Mouse (Mus musculus) lung, postnatal 0 days (tissue): ENCODE results near the gene Lman1l. TPM values are rescaled to one million over a fixed set of nuclear protein-coding genes. Genes with fewer than 3 reads are reported as not detected.

Experiments used
- ATAC-seq: fragments of 200-750 bp; cut with Nextera tagmentation; 2 replicates; pipeline ENCODE4 v1.8.0; 2017; ENCODE audit warnings: moderate library complexity
- DNase-seq: peaks from one replicate; pipeline ENCODE4 v3.0.0-alpha.2; 2016; ENCODE audit warnings: low spot score
- H3K27ac ChIP-seq: fragments of 300-500 bp; sonication (generic); 2 replicates; pipeline ENCODE4 v1.5.1; 2014; ENCODE audit warnings: antibody characterized with exemption, mild to moderate bottlenecking, low read length, mixed read lengths
- H3K27me3 ChIP-seq: fragments of 300-500 bp; sonication (generic); replicated peaks from 2 replicates; pipeline ENCODE4 v1.6.1; 2014; ENCODE audit warnings: low read length, mixed read lengths; ENCODE audit not compliant: insufficient read depth
- H3K36me3 ChIP-seq: fragments of 300-500 bp; sonication (generic); 2 replicates; pipeline ENCODE4 v1.6.1; 2014; ENCODE audit warnings: low read length, mixed read lengths; ENCODE audit not compliant: insufficient read depth
- H3K4me1 ChIP-seq: fragments of 300-500 bp; sonication (generic); 2 replicates; pipeline ENCODE4 v1.6.1; 2014; ENCODE audit warnings: antibody characterized with exemption, low read depth, low read length, mixed read lengths; ENCODE audit not compliant: insufficient read depth
- H3K4me2 ChIP-seq: fragments of 300-500 bp; sonication (generic); replicated peaks from 2 replicates; pipeline ENCODE4 v1.6.1; 2014; ENCODE audit warnings: low read depth, mild to moderate bottlenecking, low read length, moderate library complexity, mixed read lengths
- H3K4me3 ChIP-seq: fragments of 300-500 bp; sonication (generic); 2 replicates; pipeline ENCODE4 v1.5.1; 2014; ENCODE audit warnings: low read depth, low read length
- H3K9ac ChIP-seq: fragments of 300-500 bp; sonication (generic); replicated peaks from 2 replicates; pipeline ENCODE4 v1.6.1; 2014; ENCODE audit warnings: low read depth, mild to moderate bottlenecking
- H3K9me3 ChIP-seq: fragments of 300-500 bp; sonication (generic); 2 replicates; pipeline ENCODE4 v1.6.1; 2016; ENCODE audit warnings: low read length, mixed read lengths
- CTCF ChIP-seq: IDR thresholded peaks from 2 replicates; pipeline ENCODE4 v1.5.1; 2016; ENCODE audit warnings: antibody characterized with exemption, mild to moderate bottlenecking
- EP300 ChIP-seq: IDR thresholded peaks from 2 replicates; pipeline ENCODE4 v1.6.1; 2016; ENCODE audit warnings: antibody characterized with exemption, mild to moderate bottlenecking, control low read depth
- WGBS: fragments of 180-500 bp; shearing (Covaris S2); extraction: QIAGEN DNeasy Blood & Tissue Kit; methylation state at CpG from one replicate; pipeline ENCODE4 v1.1.7; 2014; 5-methylcytosine and 5-hydroxymethylcytosine counted together
- polyA plus RNA-seq: library from polyadenylated mRNA; unstranded; fragments of >200 nt; fragmentation: Nextera tagmentation; extraction: Ambion mirVana; gene quantifications from 2 replicates; pipeline ENCODE4 v1.2.1, GENCODE M21; 2015

Lman1l gene
- polyA plus RNA-seq, 1 experiment from 2014 or later: not detected

GRCm38 (mm10) chr9:57605503-57605902 lies 15.1 kb downstream of the Lman1l start:
- no peak for DNase-seq
- H3K27ac ChIP-seq: no peak overlapping the region
- no peak overlapping the region for H3K9ac ChIP-seq
- 0 out of 2 replicates have a peak, but pooled peaks cover 4% of the 10 kb centered on the region for H3K27me3 ChIP-seq
- H3K4me2 ChIP-seq: no peak overlapping the region
- 21% methylated on average over 9 of the region's 9 CpGs for WGBS
- H3K9me3 ChIP-seq: no peaks in the 10 kb centered on the region
- no peak for TF ChIP-seq EP300
- TF ChIP-seq CTCF: no peak
- H3K36me3 ChIP-seq: no peaks in the 10 kb centered on the region
- ATAC-seq: no peak
- H3K4me3 ChIP-seq: no peak overlapping the region
- no peaks in the 10 kb centered on the region for H3K4me1 ChIP-seq

GRCm38 (mm10) chr9:57604875-57605274 lies 15.7 kb downstream of the Lman1l start:
- whole genome bisulfite sequencing: 81% methylated on average over 4 of the region's 4 CpGs
- DNase-seq: no peak
- H3K4me3 ChIP-seq: no peak overlapping the region
- no peak for ATAC-seq
- H3K9ac ChIP-seq: no peak overlapping the region
- H3K27me3 ChIP-seq: 0 out of 2 replicates have a peak, but pooled peaks cover 4% of the 10 kb centered on the region
- H3K9me3 ChIP-seq: no peaks in the 10 kb centered on the region
- no peak overlapping the region for H3K4me2 ChIP-seq
- H3K4me1 ChIP-seq: no peaks in the 10 kb centered on the region
- no peaks in the 10 kb centered on the region for H3K36me3 ChIP-seq
- no peak for TF ChIP-seq EP300
- no peak for TF ChIP-seq CTCF
- H3K27ac ChIP-seq: no peak overlapping the region

- Histone ChIP-seq H3K4me3 (no peak overlapping the region), H3K4me1 (no peaks in the 10 kb centered on the region)
- ATAC-seq: no peak
Measured at GRCm38 (mm10) chr9:57602098-57602497, 18.5 kb downstream of the Lman1l start.

DNA sequence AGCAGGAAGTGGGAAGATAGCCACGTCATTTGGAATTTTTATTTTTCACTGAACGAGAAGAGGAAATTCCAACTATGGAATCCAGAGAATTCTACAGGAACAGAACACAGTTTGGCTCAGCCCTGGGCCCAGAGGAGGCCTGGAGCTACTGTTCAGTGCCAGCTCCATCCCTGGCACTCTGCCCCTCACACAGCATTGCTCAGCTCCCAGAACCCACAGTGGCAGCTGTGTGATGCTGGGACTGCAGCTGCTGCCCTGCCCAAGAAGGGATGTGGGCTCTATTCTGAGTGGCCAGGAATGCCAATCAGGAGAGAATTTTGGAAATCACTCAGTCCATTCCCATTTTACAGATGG lies 19.2 kb downstream of the Lman1l start:
- no peaks in the 10 kb centered on the region for H3K4me1 ChIP-seq
- H3K4me2 ChIP-seq: no peak overlapping the region
- no peak overlapping the region for H3K9ac ChIP-seq
- DNase-seq (peak; percentile 3), ATAC-seq (no peak)
- H3K4me3 ChIP-seq: no peak overlapping the region
- TF ChIP-seq EP300 (no peak), CTCF (no peak)
- no peaks in the 10 kb centered on the region for H3K36me3 ChIP-seq
- no peaks in the 10 kb centered on the region for H3K9me3 ChIP-seq
- 0 out of 2 replicates have a peak, but pooled peaks cover 2% of the 10 kb centered on the region for H3K27me3 ChIP-seq
- no peak overlapping the region for H3K27ac ChIP-seq
- WGBS: 15% methylated on average over 2 of the region's 2 CpGs

More at GRCm38 (mm10) chr9:57602098-57602497, 18.5 kb downstream of the Lman1l start:
- H3K9ac ChIP-seq: no peak overlapping the region
- 38% methylated on average over 8 of the region's 8 CpGs for WGBS
- DNase-seq: no peak
- no peak overlapping the region for H3K27ac ChIP-seq
- 0 out of 2 replicates have a peak, but pooled peaks cover 4% of the 10 kb centered on the region for H3K27me3 ChIP-seq
- H3K9me3 ChIP-seq: no peaks in the 10 kb centered on the region
- no peak overlapping the region for H3K4me2 ChIP-seq
- no peak for TF ChIP-seq CTCF
- TF ChIP-seq EP300: no peak
- no peaks in the 10 kb centered on the region for H3K36me3 ChIP-seq

GRCm38 (mm10) chr9:57600620-57601352 lies 19.8 kb downstream of the Lman1l start:
- Histone ChIP-seq H3K27ac (no peak overlapping the region), H3K27me3 (no peaks in the 10 kb centered on the region), H3K4me3 (no peak overlapping the region), H3K36me3 (no peaks in the 10 kb centered on the region), H3K9me3 (no peaks in the 10 kb centered on the region), H3K4me1 (no peaks in the 10 kb centered on the region), H3K4me2 (no peak overlapping the region), H3K9ac (no peak overlapping the region)
- 7% methylated on average over 3 of the region's 3 CpGs for WGBS
- ATAC-seq (no peak), DNase-seq (no peak)
- TF ChIP-seq CTCF: no peak

DNA sequence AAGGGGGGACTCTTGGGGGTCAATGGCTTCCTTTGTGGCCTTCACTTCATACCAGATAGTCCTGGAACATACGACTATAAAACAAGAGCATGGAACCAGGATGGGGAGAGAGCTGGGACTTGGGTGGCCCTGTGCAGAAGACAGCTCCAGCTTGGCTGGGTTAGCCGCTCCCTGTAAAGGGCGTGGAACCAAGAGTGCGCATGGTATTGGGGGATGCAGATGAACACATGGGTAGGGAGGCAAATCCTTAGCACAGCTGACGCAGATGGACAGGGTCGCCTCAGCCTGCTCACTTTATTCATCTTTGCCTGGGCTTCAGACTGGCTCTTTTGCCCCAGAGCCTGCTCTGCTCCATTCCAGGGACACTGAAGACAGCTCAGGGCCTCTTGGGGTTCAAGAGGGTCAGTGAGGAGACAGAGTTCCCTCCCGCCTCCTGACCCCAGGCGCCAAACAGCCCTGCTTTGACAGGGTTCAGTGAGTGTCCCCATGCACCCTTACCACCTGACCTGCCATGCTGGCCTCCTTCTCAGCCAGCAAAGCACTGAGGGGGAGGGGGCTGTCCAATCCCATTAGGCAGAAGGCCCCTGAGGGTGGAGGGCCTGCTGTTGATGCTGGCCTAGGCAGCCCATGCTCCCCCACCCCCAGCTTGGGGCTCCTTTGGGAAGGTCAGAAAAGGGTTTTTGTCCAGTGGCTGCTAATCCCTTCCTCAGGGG lies 21.6 kb downstream of the Lman1l start:
- Histone ChIP-seq H3K9me3 (no peaks in the 10 kb centered on the region), H3K4me3 (no peak overlapping the region), H3K27ac (no peak overlapping the region), H3K9ac (no peak overlapping the region), H3K4me1 (no peaks in the 10 kb centered on the region), H3K27me3 (no peaks in the 10 kb centered on the region), H3K4me2 (no peak overlapping the region), H3K36me3 (no peaks in the 10 kb centered on the region)
- ATAC-seq (no peak), DNase-seq (no peak)
- TF ChIP-seq EP300 (no peak), CTCF (no peak)
- 50% methylated on average over 8 of the region's 8 CpGs for WGBS
